Mouse (Mus musculus) Patski (cell line): ENCODE measurements around the gene Psmd2. TPM values are rescaled to one million over a fixed set of nuclear protein-coding genes. Genes with fewer than 3 reads are reported as not detected.

Experiments used
- ATAC-seq: fragments of 100-300 bp; one replicate; pipeline ENCODE4 v1.8.0; 2021
- CTCF ChIA-PET: fragments of 350-600 bp; sonication (Branson Sonifier 250); formaldehyde crosslinking; loops from one replicate; lab custom pipeline; 2022; ENCODE audit warnings: inconsistent platforms; lab: Charles Lee
- POLR2A ChIA-PET: fragments of 350-600 bp; sonication (Branson Sonifier 250); formaldehyde crosslinking; loops from one replicate; lab custom pipeline; 2022; ENCODE audit warnings: antibody characterized with exemption, inconsistent platforms; lab: Charles Lee
- DNase-seq: peaks from one replicate; pipeline ENCODE4 v3.0.0-alpha.2; 2011; ENCODE audit warnings: low read depth, low spot score
- H3K27me3 ChIP-seq: fragments of 371-371 bp; one replicate; pipeline ENCODE4 v1.5.1; 2021
- CTCF ChIP-seq: fragments of 100-300 bp; IDR thresholded peaks from one replicate; pipeline ENCODE4 v1.5.1; 2021
- in situ Hi-C: fragments of 300-500 bp; cut with MboI; formaldehyde crosslinking; loops from 3 replicates; pipeline ENCODE4 v1.11.1; 2018; ENCODE audit warnings: low pct_unique_long_range_greater_than_20kb, mixed read lengths
- polyA plus RNA-seq: library from polyadenylated mRNA; unstranded; gene quantifications from one replicate; pipeline ENCODE4 v1.2.3, GENCODE M21; 2021

Gene Psmd2
- polyA plus RNA-seq, 1 experiment from 2014 or later = 289 TPM

GRCm38 (mm10) chr16:20708939-20709734, 57.7 kb downstream of the Psmd2 start:
- POLR2A ChIA-PET = no interaction called here
- TF ChIP-seq CTCF = no peak
- H3K27me3 ChIP-seq = no peaks in the 10 kb centered on the region
- ATAC-seq (no peak), DNase-seq (no peak)
- CTCF ChIA-PET = interaction anchor here (0.8 to 2.1 kb wide), 6 partner anchors 11 to 56 kb away, joined by 3 to 8 read pairs (median 4); no protein-coding TSS in a partner anchor
- in situ Hi-C loops = loop anchor here (25.0 kb wide), 1 partner anchor 1553 kb away; the partner anchor contains the start of gene Tra2b

- TF ChIP-seq CTCF = no peak
- in situ Hi-C loops = loop anchor here (25.0 kb wide), 1 partner anchor 1552 kb away; the partner anchor contains the start of gene Tra2b
- CTCF ChIA-PET = interaction anchor here (1.1 to 2.1 kb wide), 5 partner anchors 12 to 53 kb away, joined by 3 to 8 read pairs (median 5); no protein-coding TSS in a partner anchor
- no peaks in the 10 kb centered on the region for H3K27me3 ChIP-seq
- POLR2A ChIA-PET = interaction anchor here (0.5 kb wide), 1 partner anchor 928 kb away, joined by 4 read pairs; no protein-coding TSS in a partner anchor
- ATAC-seq (no peak), DNase-seq (no peak)
Measured at GRCm38 (mm10) chr16:20710370-20710769, 58.9 kb downstream of the Psmd2 start.

GRCm38 (mm10) chr16:20710810-20711209, 59.4 kb downstream of the Psmd2 start:
- ATAC-seq (no peak), DNase-seq (no peak)
- no peak for TF ChIP-seq CTCF
- ChIA-PET CTCF (interaction anchor here (1.1 to 1.7 kb wide), 4 partner anchors 28 to 52 kb away, joined by 3 to 6 read pairs (median 4); no protein-coding TSS in a partner anchor), POLR2A (interaction anchor here (0.6 kb wide), 1 partner anchor 621 kb away, joined by 4 read pairs; no protein-coding TSS in a partner anchor)
- H3K27me3 ChIP-seq = no peaks in the 10 kb centered on the region
- in situ Hi-C loops = loop anchor here (25.0 kb wide), 1 partner anchor 1551 kb away; the partner anchor contains the start of gene Tra2b

- in situ Hi-C loops = loop anchor here (25.0 kb wide), 1 partner anchor 1550 kb away; the partner anchor contains the start of gene Tra2b
- CTCF ChIA-PET = interaction anchor here (1.1 kb wide), 1 partner anchor 9 kb away, joined by 3 read pairs; no protein-coding TSS in a partner anchor
- no peak for ATAC-seq
- POLR2A ChIA-PET = no interaction called here
- no peaks in the 10 kb centered on the region for H3K27me3 ChIP-seq
- DNase-seq = no peak
- TF ChIP-seq CTCF = no peak
Measured at GRCm38 (mm10) chr16:20712190-20712589, 60.7 kb downstream of the Psmd2 start.

GRCm38 (mm10) chr16:20712889-20713288, 61.4 kb downstream of the Psmd2 start:
- CTCF ChIA-PET = interaction anchor here (1.1 kb wide), 1 partner anchor 9 kb away, joined by 3 read pairs; no protein-coding TSS in a partner anchor
- in situ Hi-C loops = loop anchor here (25.0 kb wide), 1 partner anchor 1549 kb away; the partner anchor contains the start of gene Tra2b
- DNase-seq (no peak), ATAC-seq (no peak)
- no peak for TF ChIP-seq CTCF
- POLR2A ChIA-PET = no interaction called here
- no peaks in the 10 kb centered on the region for H3K27me3 ChIP-seq

Other genes starting within 250 kb of the Psmd2 start
- 60.2 TPM for gene Abcc5, start 225.3 kb upstream of the Psmd2 start, polyA plus RNA-seq
- 82.8 TPM for gene Eif2b5, start 152.8 kb upstream of the Psmd2 start, polyA plus RNA-seq
- gene Dvl3, start 134.7 kb upstream of the Psmd2 start, polyA plus RNA-seq = 52.8 TPM
- gene Ap2m1, start 116.2 kb upstream of the Psmd2 start, polyA plus RNA-seq = 707 TPM
- 61.5 TPM for gene Abcf3, start 103.1 kb upstream of the Psmd2 start, polyA plus RNA-seq
- 0.55 TPM for gene Vwa5b2, start 62.2 kb upstream of the Psmd2 start, polyA plus RNA-seq
- gene Eef1akmt4, start 40.1 kb upstream of the Psmd2 start, polyA plus RNA-seq = 8.6 TPM
- 0.03 TPM for gene Gm49333, start 40.0 kb upstream of the Psmd2 start, polyA plus RNA-seq
- 21.5 TPM for gene Alg3, start 39.9 kb upstream of the Psmd2 start, polyA plus RNA-seq
- 11.5 TPM for gene Camk2n2, start 30.4 kb upstream of the Psmd2 start, polyA plus RNA-seq
- gene Ece2, start 21.8 kb upstream of the Psmd2 start, polyA plus RNA-seq = 0.12 TPM
- 336 TPM for gene Eif4g1, start 16.7 kb downstream of the Psmd2 start, polyA plus RNA-seq
- 0.69 TPM for gene Fam131a, start 41.6 kb downstream of the Psmd2 start, polyA plus RNA-seq
- gene Polr2h, start 66.0 kb downstream of the Psmd2 start, polyA plus RNA-seq = 38.4 TPM
- gene Clcn2, start 66.1 kb downstream of the Psmd2 start, polyA plus RNA-seq = 14.3 TPM
- 1.8 TPM for gene Chrd, start 81.5 kb downstream of the Psmd2 start, polyA plus RNA-seq
- gene Thpo, start 82.9 kb downstream of the Psmd2 start, polyA plus RNA-seq = 0.18 TPM